Mouse (Mus musculus): ENCODE measurements around the gene Ptprg. TPM values are rescaled to one million over a fixed set of nuclear protein-coding genes. Genes with fewer than 3 reads are reported as not detected.
"Not testable (repeated sequence)": the region's sequence is repeated elsewhere in the genome, so short reads cannot be mapped to it uniquely, and the experiment has no call there.

The Ptprg gene
- total and polyA plus RNA-seq, 2 experiments from 2014 or later: 8.7 to 63.4 TPM

- H3K36me3 ChIP-seq (replicated peaks; ENCODE audit: control insufficient read depth, insufficient read depth, low read length): peaks cover 4% of the 10 kb centered on the region; the same call in 1 of the 2 replicates
- H3K9ac ChIP-seq (replicated peaks; ENCODE audit: low read depth, low read length): peak within 1 kb of the TSS; percentile 83
- H3K4me1 ChIP-seq (ENCODE audit: control insufficient read depth, insufficient read depth): no peaks in the 10 kb centered on the region
- no peak for ATAC-seq (ENCODE audit: insufficient read depth, low read depth)
- H3K4me2 ChIP-seq (ENCODE audit: low read depth, low read length): peak within 1 kb of the TSS; percentile 68
- DNase-seq (ENCODE audit: low spot score): no peak
- WGBS: 68% methylated on average over 6 of the region's 6 CpGs
- H3K27ac ChIP-seq (ENCODE audit: low read depth): peak within 1 kb of the TSS; percentile 98
- 0 out of 2 replicates have a peak, but pooled peaks cover 6% of the 10 kb centered on the region for H3K27me3 ChIP-seq (ENCODE audit: control insufficient read depth, insufficient read depth, low read length)
- TF ChIP-seq CTCF (IDR thresholded peaks at IDR 0.05; ENCODE audit: low read depth): no peak
- no peak for TF ChIP-seq EP300 (IDR thresholded peaks at IDR 0.05; ENCODE audit: low read depth)
- no peaks in the 10 kb centered on the region for H3K9me3 ChIP-seq (replicated peaks; ENCODE audit: control insufficient read depth, low read length)
- H3K4me3 ChIP-seq (ENCODE audit: low read depth, low read length): peak within 1 kb of the TSS; percentile 85
These were observed 730.3 kb downstream of the Ptprg start, which contains the start of gene Gm49355 for GRCm38 (mm10) chr14:12283641-12284040. Gene Gm49355, plus strand, starts transcription at chr14:12283976.

- WGBS: 1% methylated on average over 47 of the region's 48 CpGs
- TF ChIP-seq CTCF (IDR thresholded peaks at IDR 0.05; ENCODE audit: low read depth) (no peak; the same call in 1 of the 2 replicates), EP300 (IDR thresholded peaks at IDR 0.05; ENCODE audit: low read depth) (no peak)
- no peaks in the 10 kb centered on the region for H3K4me1 ChIP-seq (ENCODE audit: control insufficient read depth, insufficient read depth)
- ATAC-seq (ENCODE audit: insufficient read depth, low read depth) (peak; percentile 97), DNase-seq (ENCODE audit: low spot score) (peak; percentile 86)
- peaks cover 7% of the 10 kb centered on the region; the same call in 1 of the 2 replicates for H3K36me3 ChIP-seq (replicated peaks; ENCODE audit: control insufficient read depth, insufficient read depth, low read length)
- H3K4me2 ChIP-seq (ENCODE audit: low read depth, low read length): peak within 1 kb of the TSS; percentile 68
- H3K27me3 ChIP-seq (ENCODE audit: control insufficient read depth, insufficient read depth, low read length): 0 out of 2 replicates have a peak, but pooled peaks cover 6% of the 10 kb centered on the region
- peak within 1 kb of the TSS; percentile 83 for H3K9ac ChIP-seq (replicated peaks; ENCODE audit: low read depth, low read length)
- H3K4me3 ChIP-seq (ENCODE audit: low read depth, low read length): peak within 1 kb of the TSS; percentile 85
- no peaks in the 10 kb centered on the region for H3K9me3 ChIP-seq (replicated peaks; ENCODE audit: control insufficient read depth, low read length)
- peak within 1 kb of the TSS; percentile 98 for H3K27ac ChIP-seq (ENCODE audit: low read depth)
These were observed 731.0 kb downstream of the Ptprg start, which contains the start of gene 3830406C13Rik for GRCm38 (mm10) chr14:12284141-12284912. Gene 3830406C13Rik, plus strand, starts transcription at chr14:12284173.

GRCm38 (mm10) chr14:12289747-12290146 lies 736.4 kb downstream of the Ptprg start:
- peaks cover 20% of the 10 kb centered on the region; the same call in 1 of the 2 replicates for H3K36me3 ChIP-seq (replicated peaks; ENCODE audit: control insufficient read depth, insufficient read depth, low read length)
- H3K9ac ChIP-seq (replicated peaks; ENCODE audit: low read depth, low read length); H3K4me1 ChIP-seq (ENCODE audit: control insufficient read depth, insufficient read depth); H3K9me3 ChIP-seq (replicated peaks; ENCODE audit: control insufficient read depth, low read length); H3K27ac ChIP-seq (ENCODE audit: low read depth); H3K4me3 ChIP-seq (ENCODE audit: low read depth, low read length); DNase-seq (ENCODE audit: low spot score); H3K27me3 ChIP-seq (ENCODE audit: control insufficient read depth, insufficient read depth, low read length); H3K4me2 ChIP-seq (ENCODE audit: low read depth, low read length); ATAC-seq (ENCODE audit: insufficient read depth, low read depth): not testable (repeated sequence)

Other genes starting within 250 kb of the Ptprg start
- gene Gm3839, start 196.8 kb upstream of the Ptprg start, total RNA-seq (2014; rRNA removed; ENCODE audit: low replicate concordance): 4.1 and 17.8 TPM in 2 replicates
- gene Gm3839, start 196.8 kb upstream of the Ptprg start, polyA plus RNA-seq (2015; fragmentation: Nextera tagmentation; extraction: Ambion mirVana): 3.6 and 3.7 TPM in 2 replicates